Mouse (Mus musculus) brain, adult 2 months (tissue): ENCODE measurements around the gene Rac3.
A peak's percentile ranks its signal among the peaks of the same experiment; 100 is the strongest.
"Not testable (repeated sequence)": the region's sequence is repeated elsewhere in the genome, so short reads cannot be mapped to it uniquely, and the experiment has no call there.

Source experiments
- DNase-seq: peaks from one replicate; pipeline ENCODE4 v3.0.0; 2011; ENCODE audit warnings: low read depth, low spot score

The Rac3 gene

GRCm38 (mm10) chr11:120721124-120722066, at the start of gene Rac3:
TSS of gene Rac3 (plus strand) at chr11:120721470.
- peak; percentile 71 for DNase-seq

DNA sequence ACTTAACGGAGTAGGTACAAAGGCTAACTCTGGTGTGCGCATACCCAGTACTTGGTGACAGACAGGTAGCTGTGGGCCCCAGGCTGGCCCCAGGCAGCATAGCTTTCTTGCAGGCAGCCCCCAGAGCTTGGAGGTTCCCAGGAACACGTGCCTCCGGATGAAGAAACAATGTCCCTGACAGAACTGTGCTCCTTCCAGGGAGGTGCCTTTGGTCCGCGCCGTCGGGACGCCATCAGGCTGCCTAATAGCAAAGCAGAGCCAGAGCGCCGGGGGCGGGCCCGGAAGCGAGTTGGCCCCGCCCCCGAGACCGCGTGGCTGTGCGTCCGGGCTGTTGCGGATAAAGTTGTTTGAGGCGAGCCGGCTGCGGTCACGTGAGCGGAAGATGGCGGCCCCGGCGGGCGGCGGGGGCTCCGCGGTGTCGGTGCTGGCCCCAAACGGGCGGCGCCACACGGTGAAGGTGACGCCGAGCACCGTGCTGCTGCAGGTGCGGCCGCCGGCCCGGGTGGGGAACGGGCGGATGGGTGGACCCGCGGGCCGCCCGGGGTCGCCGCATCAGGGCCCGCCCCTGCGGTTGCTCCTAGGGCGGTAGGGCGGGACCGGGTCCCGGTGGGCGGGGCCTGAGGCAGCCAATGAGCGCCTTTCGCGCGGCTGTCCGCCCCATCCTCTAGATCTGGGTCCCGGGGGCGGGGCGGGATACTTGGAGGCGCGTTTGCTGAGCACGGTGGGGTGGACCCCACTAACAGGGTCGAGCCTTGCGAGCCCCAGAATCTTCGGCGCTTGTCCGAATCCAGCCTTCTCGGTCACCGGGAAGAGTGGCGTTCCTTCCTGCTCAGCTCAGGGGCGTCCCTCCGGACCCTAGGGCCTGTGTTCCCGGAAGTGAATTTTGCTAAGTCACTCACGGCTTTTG, 48.3 kb upstream of the Rac3 start, which contains the start of gene Aspscr1:
Aspscr1 (plus strand) TSS at position 287 of the 907 bp plus-strand sequence.
- DNase-seq, result peak; percentile 95

- no peak for DNase-seq
Measured at GRCm38 (mm10) chr11:120673594-120674122, 47.6 kb upstream of the Rac3 start.

GRCm38 (mm10) chr11:120675875-120676274, 45.4 kb upstream of the Rac3 start:
- not testable (repeated sequence) for DNase-seq

- no peak for DNase-seq
Measured at GRCm38 (mm10) chr11:120676951-120677350, 44.3 kb upstream of the Rac3 start.

DNA sequence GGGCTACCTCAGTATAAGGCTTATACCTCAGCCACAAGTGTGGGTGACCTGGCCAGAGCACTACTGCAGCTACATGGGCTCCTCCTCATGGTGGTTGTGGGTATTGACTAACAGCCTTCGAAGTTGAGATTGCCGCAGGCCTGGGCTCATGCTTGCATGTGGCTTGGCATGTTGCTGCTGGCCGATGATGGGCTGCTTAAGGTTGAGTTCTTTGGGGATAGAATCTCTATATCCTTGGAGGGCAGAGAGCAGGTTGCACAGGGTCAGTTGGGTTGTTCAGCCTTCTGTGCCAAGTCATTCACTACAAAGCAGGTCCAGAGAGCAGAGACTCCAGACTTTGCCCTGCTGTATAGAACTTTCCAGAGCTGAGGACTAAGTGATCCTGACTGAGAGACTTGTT, 41.4 kb upstream of the Rac3 start:
- peak; percentile 33 for DNase-seq

DNA sequence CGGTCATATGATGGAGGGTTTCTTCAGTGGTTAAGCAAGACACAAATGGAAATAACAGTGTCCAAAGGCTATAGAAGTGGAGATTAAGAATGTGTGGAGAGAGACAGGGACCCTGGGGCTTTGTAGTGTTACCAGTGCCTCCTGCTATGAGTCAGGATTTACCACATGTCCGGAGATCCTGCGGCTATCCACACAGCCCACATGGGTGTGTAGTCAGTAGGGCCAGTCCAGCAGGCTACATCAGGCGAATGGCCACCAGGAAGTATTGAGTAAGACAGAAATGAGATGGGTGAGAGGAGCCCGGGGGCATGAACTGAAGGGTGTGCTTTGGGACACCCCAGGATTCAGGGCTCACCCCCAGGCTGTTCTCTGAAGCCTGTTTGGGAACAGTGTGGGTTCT, 38.6 kb upstream of the Rac3 start:
- no peak for DNase-seq

DNA sequence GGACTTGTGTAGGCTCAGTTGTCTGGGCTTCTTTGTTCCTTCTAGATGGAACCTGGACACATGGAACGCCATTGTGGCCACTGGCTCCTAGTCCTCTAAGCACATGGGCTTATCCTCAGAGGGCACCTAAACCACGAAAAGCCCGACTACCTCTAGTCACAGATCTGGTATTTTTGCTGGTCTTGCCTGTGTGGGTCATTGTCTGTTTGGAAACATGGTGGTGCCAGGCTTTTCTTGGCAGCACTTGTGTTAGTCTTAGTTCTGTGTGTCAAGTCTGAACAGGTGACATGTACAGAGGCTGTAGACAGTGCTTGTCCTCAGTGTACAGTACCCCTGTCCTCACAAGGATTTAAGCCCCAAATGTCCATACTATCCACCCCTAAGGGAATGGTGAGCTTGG, 37.7 kb upstream of the Rac3 start:
- no peak for DNase-seq

DNA sequence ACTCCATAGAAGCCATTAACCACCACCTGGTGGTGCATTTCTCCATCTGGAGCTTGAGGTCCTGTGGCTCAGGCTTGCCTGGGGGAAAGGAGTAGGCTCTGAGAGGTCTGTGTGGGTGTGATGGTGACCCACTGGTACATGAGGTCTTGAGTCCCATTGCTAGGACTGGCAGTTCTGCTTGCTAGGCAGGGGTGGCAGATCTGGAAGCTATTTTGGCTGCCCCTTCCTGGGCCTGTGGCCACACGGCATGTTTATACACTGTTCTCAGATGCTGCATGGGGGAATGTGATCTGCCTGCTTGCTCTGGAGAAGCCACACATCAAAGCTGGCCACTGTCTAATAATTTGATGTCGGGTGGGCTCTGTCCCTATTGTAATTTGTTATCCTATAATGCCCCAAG, 37.2 kb upstream of the Rac3 start:
- DNase-seq, result no peak

DNA sequence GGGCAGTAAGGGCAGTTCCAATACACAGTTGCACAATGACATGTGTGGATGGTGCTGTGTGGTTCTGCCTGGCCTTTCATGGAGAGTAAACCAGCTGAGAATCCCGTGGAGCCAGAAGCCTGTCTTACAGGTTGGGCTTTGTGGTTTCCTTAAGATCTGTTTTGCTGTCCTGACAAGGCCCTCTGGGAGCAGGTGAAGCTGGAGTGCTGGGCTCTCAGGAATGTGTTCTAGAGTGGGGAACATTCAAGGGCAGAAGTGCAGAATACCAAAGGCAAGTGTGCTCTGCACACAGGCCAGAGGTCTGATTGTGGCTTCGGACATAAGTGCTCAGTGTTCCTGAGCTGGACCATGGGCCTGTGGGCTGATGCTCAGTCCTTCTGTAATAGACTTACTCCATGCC, 36.6 kb upstream of the Rac3 start:
- no peak for DNase-seq

DNA sequence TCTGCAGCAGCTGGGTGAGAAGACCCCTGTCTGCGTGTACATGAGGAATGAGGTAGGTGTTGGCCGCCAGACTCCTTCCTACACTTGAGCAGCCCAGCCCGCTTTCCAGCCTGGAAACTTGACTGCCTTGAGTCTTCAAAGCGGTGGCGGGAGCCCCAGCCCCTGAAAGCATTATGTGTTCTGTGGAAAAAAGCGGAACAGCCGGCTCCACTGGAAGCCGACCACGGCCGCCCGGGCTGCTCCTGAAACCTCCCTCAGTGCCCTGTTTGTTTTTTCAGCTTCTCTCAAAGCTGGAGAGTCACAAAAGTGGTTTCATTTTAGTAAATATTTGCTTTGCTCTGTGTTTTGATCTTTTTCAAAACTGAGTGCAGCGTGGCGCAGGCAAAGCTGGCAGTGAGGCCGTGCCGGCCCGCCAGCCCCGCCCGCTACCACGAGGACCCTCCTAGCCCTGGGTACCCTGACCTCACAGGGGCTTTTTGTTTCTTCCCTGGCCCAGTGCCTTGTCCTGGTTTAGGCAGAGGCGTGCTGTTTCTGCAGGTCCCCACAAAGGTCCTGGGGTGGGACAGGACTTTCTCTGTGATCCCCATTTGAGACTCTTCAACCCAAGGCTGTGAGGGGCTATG, 34.5 kb upstream of the Rac3 start:
- no peak for DNase-seq

GRCm38 (mm10) chr11:120689365-120689764, 31.9 kb upstream of the Rac3 start:
- DNase-seq, result no peak

GRCm38 (mm10) chr11:120692471-120693011, 28.7 kb upstream of the Rac3 start:
- peak; percentile 60 for DNase-seq

DNA sequence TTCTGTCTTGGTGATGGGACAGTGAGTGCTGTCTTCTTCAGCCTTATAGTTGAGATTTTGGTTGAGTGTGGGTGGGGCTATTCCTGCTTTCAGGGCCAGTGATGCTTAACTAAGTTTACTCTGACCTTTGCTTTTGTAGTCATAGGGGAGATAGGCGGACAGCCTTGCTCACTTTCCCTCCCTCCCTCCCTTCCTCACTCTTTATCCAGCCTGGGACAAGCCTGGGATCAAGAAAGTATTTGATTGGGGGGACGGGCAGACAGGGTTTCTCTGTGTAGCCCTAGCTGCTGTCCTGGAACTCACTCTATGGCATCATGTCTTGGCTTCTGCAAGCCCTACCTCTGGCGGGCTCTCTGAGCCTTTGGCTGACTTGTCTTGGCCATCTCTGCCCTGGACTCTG, 27.8 kb upstream of the Rac3 start:
- no peak for DNase-seq

- DNase-seq, result no peak
Measured at GRCm38 (mm10) chr11:120695184-120695583, 26.1 kb upstream of the Rac3 start.

- no peak for DNase-seq
Measured at GRCm38 (mm10) chr11:120695641-120696040, 25.6 kb upstream of the Rac3 start.

DNA sequence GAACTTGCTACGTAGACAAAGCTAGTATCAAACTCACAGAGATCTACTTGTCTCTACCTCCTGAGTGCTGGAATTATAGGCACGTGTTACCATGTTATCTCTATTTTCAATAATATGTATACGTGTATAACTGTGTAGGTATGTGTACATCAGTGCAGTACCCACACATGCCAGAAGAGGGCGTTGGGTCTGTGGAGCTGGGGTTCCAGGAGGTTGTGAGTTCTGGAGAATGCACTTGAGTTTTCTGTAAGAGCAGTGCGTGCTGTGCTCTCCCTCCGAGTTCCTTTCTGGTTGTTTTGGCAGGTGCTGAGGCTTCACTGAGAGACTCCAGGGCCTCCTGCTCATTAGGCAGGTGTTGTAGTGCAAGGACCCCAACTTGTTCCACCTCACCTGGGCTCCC, 24.7 kb upstream of the Rac3 start:
- DNase-seq, result no peak

GRCm38 (mm10) chr11:120697741-120698140, 23.5 kb upstream of the Rac3 start:
- peak; percentile 65 for DNase-seq

GRCm38 (mm10) chr11:120703696-120704454, 17.4 kb upstream of the Rac3 start:
- DNase-seq, result peak; percentile 39

- no peak for DNase-seq
Measured at GRCm38 (mm10) chr11:120704486-120705325, 16.6 kb upstream of the Rac3 start.
